Mouse (Mus musculus) spleen, adult 2 months (tissue): ENCODE results near the gene Plxna1. TPM values are rescaled to one million over a fixed set of nuclear protein-coding genes. Genes with fewer than 3 reads are reported as not detected.

ENCODE experiments used
- DNase-seq, 2 experiments: peaks; one replicate each; pipeline versions ENCODE4 v3.0.0 to v3.0.0-alpha.2; 2012 to 2021; ENCODE audit warnings: low spot score in 2 of 2, low read depth in 1 of 2
- H3K27ac ChIP-seq: fragments of 200-500 bp; 2 replicates; pipeline ENCODE4 v1.5.1; 2012; ENCODE audit warnings: low read length, inconsistent platforms; ENCODE audit not compliant: insufficient read depth
- H3K27me3 ChIP-seq: fragments of 200-500 bp; 2 replicates; pipeline ENCODE4 v1.6.1; 2012; ENCODE audit warnings: mild to moderate bottlenecking, moderate library complexity, low read length, inconsistent platforms; ENCODE audit not compliant: control insufficient read depth, insufficient read depth
- H3K36me3 ChIP-seq: fragments of 200-500 bp; 2 replicates; pipeline ENCODE4 v1.6.1; 2012; ENCODE audit warnings: mild to moderate bottlenecking, low read length, inconsistent platforms; ENCODE audit not compliant: control insufficient read depth, insufficient read depth
- H3K4me1 ChIP-seq: fragments of 200-500 bp; 2 replicates; pipeline ENCODE4 v1.6.1; 2011; ENCODE audit warnings: inconsistent platforms; ENCODE audit not compliant: control insufficient read depth, insufficient read depth, insufficient read length
- H3K4me3 ChIP-seq: fragments of 200-500 bp; 2 replicates; pipeline ENCODE4 v1.5.1; 2011; ENCODE audit warnings: mild to moderate bottlenecking, inconsistent platforms; ENCODE audit not compliant: insufficient read depth, insufficient read length; ENCODE audit errors: extremely low read depth
- CTCF ChIP-seq: fragments of 200-500 bp; IDR thresholded peaks from 2 replicates; pipeline ENCODE4 v1.5.1; 2011; ENCODE audit warnings: mild to moderate bottlenecking, inconsistent platforms; ENCODE audit not compliant: insufficient read depth, insufficient read length, insufficient replicate concordance; ENCODE audit errors: extremely low read depth
- POLR2A ChIP-seq: fragments of 200-500 bp; IDR thresholded peaks from 2 replicates; pipeline ENCODE4 v1.6.1; 2011; ENCODE audit warnings: low read depth, low read length, inconsistent platforms
- WGBS: fragments of 180-500 bp; shearing (Covaris S2); methylation state at CpG from one replicate; pipeline ENCODE4 v1.1.7; 2018; 5-methylcytosine and 5-hydroxymethylcytosine counted together
- polyA plus RNA-seq: library from polyadenylated mRNA; depleted of rRNA; stranded (reverse); fragments of >200 nt; gene quantifications from 2 replicates; pipeline ENCODE4 v1.2.3, GENCODE M21; 2012

The Plxna1 gene
- polyA plus RNA-seq, 1 experiment: 27.2 TPM

DNA sequence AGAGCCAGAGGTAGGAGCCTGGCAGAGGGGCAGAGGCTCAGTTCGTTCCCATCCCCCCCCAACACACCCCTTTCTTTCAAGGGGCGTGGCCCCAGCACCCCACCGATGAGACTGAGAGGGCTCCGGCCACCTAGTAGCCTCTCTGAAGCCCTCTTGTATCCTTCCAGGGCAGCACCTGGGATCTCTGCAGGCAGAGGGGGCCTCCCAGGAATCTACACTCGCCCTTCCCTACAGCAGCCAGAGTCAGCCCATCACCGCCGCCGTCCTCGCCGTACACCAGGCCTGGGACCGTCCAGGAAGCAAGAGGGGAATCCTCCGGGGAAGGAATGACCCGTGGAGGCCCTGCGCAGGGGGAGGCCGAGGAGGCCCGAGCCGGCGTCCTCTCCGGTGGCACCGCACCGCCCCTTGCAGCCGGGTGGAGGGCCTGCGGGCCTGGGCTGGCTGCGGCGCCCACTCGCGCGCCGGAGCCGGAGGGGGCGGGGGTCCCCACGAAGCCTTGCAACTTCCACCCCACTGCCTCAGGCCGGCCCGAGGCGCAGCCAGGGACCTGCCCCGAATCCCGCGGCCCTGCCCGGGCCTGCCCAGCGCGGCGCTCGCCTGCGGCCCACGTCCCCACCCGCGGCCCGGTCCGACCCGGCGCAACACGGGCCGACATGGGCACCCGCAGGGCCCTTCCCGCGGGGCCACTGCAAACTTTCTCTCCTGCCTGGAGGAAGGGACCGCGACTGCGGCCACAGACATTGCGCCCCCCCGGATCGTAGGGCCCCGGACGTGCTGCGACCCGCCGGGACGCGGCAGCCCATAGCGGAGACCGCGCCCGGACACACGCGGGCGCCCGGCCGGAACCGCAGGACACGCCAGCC lies 771 bp downstream of the Plxna1 start:
- Histone ChIP-seq H3K4me3 (peak overlapping the region; percentile 61), H3K27ac (peak overlapping the region; percentile 24; the same call in 1 of the 2 replicates), H3K4me1 (peaks cover 18% of the 10 kb centered on the region), H3K36me3 (no peaks in the 10 kb centered on the region), H3K27me3 (peaks cover 15% of the 10 kb centered on the region)
- TF ChIP-seq CTCF: no peak
- peak in 1 of 2 experiments; percentile 24 for DNase-seq
- 3% methylated on average over 76 of the region's 80 CpGs for WGBS

- no peak for DNase-seq
- no peaks in the 10 kb centered on the region for H3K36me3 ChIP-seq
- peak overlapping the region; percentile 61; the same call in 1 of the 2 replicates for H3K4me3 ChIP-seq
- WGBS: 76% methylated on average over 8 of the region's 8 CpGs
- H3K4me1 ChIP-seq: peaks cover 18% of the 10 kb centered on the region
- TF ChIP-seq CTCF (no peak), POLR2A (no peak)
- peaks cover 15% of the 10 kb centered on the region for H3K27me3 ChIP-seq
- no peak overlapping the region for H3K27ac ChIP-seq
These were observed 1.6 kb downstream of the Plxna1 start for GRCm38 (mm10) chr6:89360709-89361417.

GRCm38 (mm10) chr6:89359771-89360708 lies 2.4 kb downstream of the Plxna1 start:
- WGBS: 83% methylated on average over 20 of the region's 20 CpGs
- no peaks in the 10 kb centered on the region for H3K36me3 ChIP-seq
- no peak overlapping the region for H3K27ac ChIP-seq
- no peak for TF ChIP-seq CTCF
- no peak for TF ChIP-seq POLR2A
- no peak for DNase-seq
- no peak overlapping the region for H3K4me3 ChIP-seq
- H3K27me3 ChIP-seq: peaks cover 15% of the 10 kb centered on the region
- peaks cover 18% of the 10 kb centered on the region for H3K4me1 ChIP-seq

DNA sequence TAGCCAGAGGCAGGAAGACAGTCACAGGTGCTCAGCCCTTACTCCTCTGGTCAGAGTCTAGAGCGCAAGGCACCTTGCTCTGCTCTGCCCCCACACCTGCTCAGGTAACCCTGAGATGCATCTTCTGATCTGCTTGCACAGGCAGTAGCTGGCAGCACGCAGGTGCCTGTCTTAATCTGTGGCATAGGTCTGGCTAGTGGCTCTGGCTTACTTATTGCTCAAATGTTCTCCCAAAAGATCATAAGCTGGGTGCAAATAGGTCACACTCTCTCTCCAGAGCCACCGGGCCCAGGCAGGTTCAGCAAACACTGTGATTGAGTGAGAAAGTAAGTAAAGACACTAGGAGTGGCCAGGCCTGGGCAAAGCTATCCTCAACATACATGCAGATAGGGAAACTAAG lies 3.2 kb downstream of the Plxna1 start:
- WGBS: 90% methylated on average over 3 of the region's 3 CpGs
- H3K36me3 ChIP-seq: no peaks in the 10 kb centered on the region
- H3K4me1 ChIP-seq: peaks cover 18% of the 10 kb centered on the region
- TF ChIP-seq CTCF (no peak), POLR2A (no peak)
- H3K27me3 ChIP-seq: peaks cover 14% of the 10 kb centered on the region
- no peak overlapping the region for H3K4me3 ChIP-seq
- no peak overlapping the region for H3K27ac ChIP-seq
- no peak for DNase-seq

DNA sequence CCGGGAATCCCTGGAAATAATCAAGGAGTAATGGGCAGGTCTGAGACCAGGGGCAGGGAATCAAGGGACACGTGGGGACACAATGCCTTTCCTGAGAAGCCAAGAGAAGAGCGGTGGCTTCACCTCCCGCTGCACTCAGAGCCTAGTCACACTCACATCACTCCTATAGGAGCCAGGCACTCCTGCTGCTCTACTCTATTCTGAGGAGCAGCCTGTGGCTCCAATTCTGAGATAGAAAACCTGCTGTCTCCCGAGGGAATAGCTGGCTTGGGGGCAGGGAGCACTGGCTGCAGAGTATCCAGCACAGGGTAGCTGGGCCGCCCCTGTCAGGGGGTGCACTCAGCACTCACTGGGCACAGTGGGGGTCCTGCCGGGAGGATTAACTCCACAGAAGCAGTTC lies 6.8 kb downstream of the Plxna1 start:
- DNase-seq: no peak
- 84% methylated on average over 7 of the region's 7 CpGs for whole genome bisulfite sequencing
- TF ChIP-seq POLR2A: no peak
- Histone ChIP-seq H3K4me3 (no peak overlapping the region), H3K4me1 (no peaks in the 10 kb centered on the region; the same call in 1 of the 2 replicates), H3K36me3 (no peaks in the 10 kb centered on the region), H3K27me3 (no peaks in the 10 kb centered on the region), H3K27ac (no peak overlapping the region)

DNA sequence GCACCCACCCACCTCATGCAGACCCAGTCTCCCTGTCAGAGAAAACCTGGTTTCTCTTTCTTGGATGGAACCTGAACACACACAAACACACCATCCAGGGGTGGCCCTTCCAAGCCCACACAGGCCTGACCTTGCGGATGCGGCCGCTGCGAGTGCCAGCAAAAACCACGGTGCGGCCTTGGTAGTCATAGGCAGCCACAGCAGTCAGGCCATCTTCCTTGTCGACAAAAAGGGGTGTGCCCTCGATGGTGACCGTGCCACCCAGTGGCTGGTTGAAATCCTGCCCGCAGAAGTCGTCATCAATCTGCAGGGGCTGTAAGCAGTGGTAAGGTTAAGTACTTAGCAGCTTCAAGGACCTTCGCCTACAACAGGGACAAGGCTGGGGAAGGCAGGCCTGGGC lies 7.7 kb downstream of the Plxna1 start:
- Histone ChIP-seq H3K27me3 (no peaks in the 10 kb centered on the region), H3K27ac (no peak overlapping the region), H3K36me3 (no peaks in the 10 kb centered on the region), H3K4me1 (no peaks in the 10 kb centered on the region; the same call in 1 of the 2 replicates), H3K4me3 (no peak overlapping the region)
- WGBS: 70% methylated on average over 12 of the region's 12 CpGs
- DNase-seq: no peak
- no peak for TF ChIP-seq POLR2A
- no peak for TF ChIP-seq CTCF
